Mouse (Mus musculus) G1E (cell line): ENCODE measurements around the gene Sbk3.

Experiments used
- CTCF ChIP-seq: IDR thresholded peaks from 2 replicates; pipeline ENCODE4 v1.5.1; 2012; ENCODE audit warnings: low read depth, low read length, inconsistent platforms, mixed read lengths
- GATA1 ChIP-seq: IDR thresholded peaks from 2 replicates; pipeline ENCODE4 v1.6.1; 2012; ENCODE audit warnings: borderline replicate concordance, low read length, inconsistent platforms, mixed read lengths
- POLR2AphosphoS5 ChIP-seq: IDR thresholded peaks from 2 replicates; pipeline ENCODE4 v1.6.1; 2012; ENCODE audit warnings: low read depth, low read length, inconsistent platforms; ENCODE audit not compliant: insufficient replicate concordance
- TAL1 ChIP-seq: conservative IDR thresholded peaks from 2 replicates; pipeline ENCODE4 v1.6.1; 2012; ENCODE audit warnings: low read depth, low read length, inconsistent platforms, mixed read lengths

GRCm38 (mm10) chr7:4996003-4996895, 25.3 kb upstream of the Sbk3 start, which contains the start of gene Zfp579:
- TF ChIP-seq TAL1 (no peak), CTCF (no peak), GATA1 (no peak), POLR2AphosphoS5 (no peak)
